Mouse (Mus musculus) ES-Bruce4 (cell line): Measurements from ENCODE around the gene Spred2. TPM values are rescaled to one million over a fixed set of nuclear protein-coding genes. Genes with fewer than 3 reads are reported as not detected.
A peak's percentile ranks its signal among the peaks of the same experiment; 100 is the strongest.

Source experiments
- H3K27ac ChIP-seq: 2 replicates; pipeline ENCODE4 v1.5.1; 2012; ENCODE audit warnings: low read length, inconsistent platforms; ENCODE audit not compliant: insufficient read depth
- H3K27me3 ChIP-seq: 2 replicates; pipeline ENCODE4 v1.6.1; 2012; ENCODE audit warnings: mild to moderate bottlenecking, low read length, inconsistent platforms; ENCODE audit not compliant: control insufficient read depth, poor library complexity, insufficient read depth, severe bottlenecking
- H3K36me3 ChIP-seq: 2 replicates; pipeline ENCODE4 v1.6.1; 2012; ENCODE audit warnings: inconsistent platforms, mild to moderate bottlenecking, low read length, moderate library complexity; ENCODE audit not compliant: control insufficient read depth, poor library complexity, insufficient read depth, severe bottlenecking
- H3K4me1 ChIP-seq: one replicate; pipeline ENCODE4 v1.8.1; 2011; ENCODE audit warnings: low read length; ENCODE audit not compliant: control insufficient read depth, insufficient read depth
- H3K4me3 ChIP-seq: 2 replicates; pipeline ENCODE4 v1.5.1; 2011; ENCODE audit warnings: low read depth, mild to moderate bottlenecking, low read length
- H3K9ac ChIP-seq: 2 replicates; pipeline ENCODE4 v1.6.1; 2012; ENCODE audit warnings: low read depth, mild to moderate bottlenecking, inconsistent platforms; ENCODE audit not compliant: poor library complexity, severe bottlenecking
- H3K9me3 ChIP-seq: replicated peaks from 2 replicates; pipeline ENCODE4 v1.6.1; 2012; ENCODE audit warnings: mild to moderate bottlenecking, low read length, inconsistent platforms; ENCODE audit not compliant: control insufficient read depth, poor library complexity, insufficient read depth, severe bottlenecking
- CTCF ChIP-seq: IDR thresholded peaks from one replicate; pipeline ENCODE4 v1.8.1; 2011; ENCODE audit warnings: low read depth, low read length
- EP300 ChIP-seq: IDR thresholded peaks from 2 replicates; pipeline ENCODE4 v1.6.1; 2011; ENCODE audit warnings: low read depth, low read length; ENCODE audit not compliant: insufficient read depth
- POLR2A ChIP-seq: IDR thresholded peaks from one replicate; pipeline ENCODE4 v1.8.1; 2011; ENCODE audit warnings: low read length; ENCODE audit not compliant: insufficient read depth
- polyA plus RNA-seq: library from polyadenylated mRNA; stranded (reverse); fragments of >200 nt; gene quantifications from 2 replicates; pipeline ENCODE4 v1.2.4, GENCODE M21; 2011; ENCODE audit warnings: low read depth; ENCODE audit not compliant: missing spikeins, insufficient read depth, insufficient read length

Gene Spred2
- polyA plus RNA-seq, 1 experiment, result 41.9 TPM

- H3K4me1 ChIP-seq, result peaks cover 9% of the 10 kb centered on the region
- H3K4me3 ChIP-seq, result no peak overlapping the region
- no peaks in the 10 kb centered on the region for H3K27me3 ChIP-seq
- TF ChIP-seq POLR2A, result no peak
- no peak for TF ChIP-seq EP300
- TF ChIP-seq CTCF, result no peak
- H3K27ac ChIP-seq, result 0 out of 2 replicates have a peak overlapping the region, but pooled peaks have one; percentile 28
- H3K9ac ChIP-seq, result no peak overlapping the region
- peaks cover under 1% of the 10 kb centered on the region; the same call in 1 of the 2 replicates for H3K9me3 ChIP-seq
- H3K36me3 ChIP-seq, result peaks cover 45% of the 10 kb centered on the region
These were observed 141.9 kb downstream of the Spred2 start for GRCm38 (mm10) chr11:20066106-20066505.

- H3K27ac ChIP-seq, result no peak overlapping the region
- H3K9me3 ChIP-seq, result no peaks in the 10 kb centered on the region
- H3K27me3 ChIP-seq, result no peaks in the 10 kb centered on the region
- H3K36me3 ChIP-seq, result peaks cover 56% of the 10 kb centered on the region
- H3K9ac ChIP-seq, result no peak overlapping the region
- H3K4me3 ChIP-seq, result no peak overlapping the region
- TF ChIP-seq CTCF, result no peak
- no peak for TF ChIP-seq EP300
- TF ChIP-seq POLR2A, result no peak
- peaks cover 8% of the 10 kb centered on the region for H3K4me1 ChIP-seq
These were observed 143.3 kb downstream of the Spred2 start for GRCm38 (mm10) chr11:20067521-20067920.

- Histone ChIP-seq H3K27me3 (no peaks in the 10 kb centered on the region), H3K4me1 (peaks cover 8% of the 10 kb centered on the region), H3K36me3 (peaks cover 64% of the 10 kb centered on the region), H3K4me3 (no peak overlapping the region), H3K9me3 (no peaks in the 10 kb centered on the region), H3K27ac (no peak overlapping the region), H3K9ac (no peak overlapping the region)
- TF ChIP-seq CTCF (no peak), POLR2A (no peak), EP300 (no peak)
These were observed 144.3 kb downstream of the Spred2 start for GRCm38 (mm10) chr11:20068346-20069004.

DNA sequence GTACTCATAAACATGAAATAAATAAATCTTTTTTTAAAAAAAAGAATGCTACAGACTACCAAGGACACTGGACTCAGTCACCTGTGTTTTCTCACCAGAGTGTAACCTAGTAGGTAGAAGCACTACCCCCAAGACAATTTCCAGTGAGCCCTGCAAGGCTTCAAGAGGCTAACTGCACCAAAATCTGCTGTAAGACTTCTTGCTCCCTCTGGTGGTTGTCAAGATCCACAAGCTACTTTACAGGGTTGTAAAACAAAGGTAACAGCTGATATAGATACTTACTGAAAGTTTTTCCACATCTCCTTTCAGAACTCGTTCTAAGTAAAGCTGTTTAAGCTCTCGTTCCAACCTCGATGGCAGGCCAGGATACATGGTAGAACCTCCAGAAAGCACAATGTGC is 148.0 kb downstream of the Spred2 start:
- peaks cover 65% of the 10 kb centered on the region for H3K36me3 ChIP-seq
- TF ChIP-seq EP300 (no peak), CTCF (no peak), POLR2A (no peak)

GRCm38 (mm10) chr11:20072826-20073225 is 148.7 kb downstream of the Spred2 start:
- Histone ChIP-seq H3K36me3 (peaks cover 68% of the 10 kb centered on the region), H3K9ac (no peak overlapping the region)

More for the DNA sequence above, 148.0 kb downstream of the Spred2 start:
- H3K4me3 ChIP-seq, result no peak overlapping the region
- H3K9me3 ChIP-seq, result no peaks in the 10 kb centered on the region
- H3K9ac ChIP-seq, result no peak overlapping the region
- no peaks in the 10 kb centered on the region for H3K4me1 ChIP-seq
- H3K27me3 ChIP-seq, result no peaks in the 10 kb centered on the region
- no peak overlapping the region for H3K27ac ChIP-seq

More at GRCm38 (mm10) chr11:20072826-20073225, 148.7 kb downstream of the Spred2 start:
- Histone ChIP-seq H3K9me3 (no peaks in the 10 kb centered on the region), H3K4me3 (no peak overlapping the region), H3K4me1 (no peaks in the 10 kb centered on the region), H3K27ac (no peak overlapping the region; the same call in 1 of the 2 replicates), H3K27me3 (no peaks in the 10 kb centered on the region)
- TF ChIP-seq EP300, result no peak
- no peak for TF ChIP-seq CTCF
- TF ChIP-seq POLR2A, result no peak

Other genes starting within 250 kb of the Spred2 start
- 315 and 353 TPM in 2 replicates for gene Actr2, start 188.5 kb downstream of the Spred2 start, polyA plus RNA-seq